Mouse (Mus musculus): ENCODE data around the gene Jmjd4.

DNA sequence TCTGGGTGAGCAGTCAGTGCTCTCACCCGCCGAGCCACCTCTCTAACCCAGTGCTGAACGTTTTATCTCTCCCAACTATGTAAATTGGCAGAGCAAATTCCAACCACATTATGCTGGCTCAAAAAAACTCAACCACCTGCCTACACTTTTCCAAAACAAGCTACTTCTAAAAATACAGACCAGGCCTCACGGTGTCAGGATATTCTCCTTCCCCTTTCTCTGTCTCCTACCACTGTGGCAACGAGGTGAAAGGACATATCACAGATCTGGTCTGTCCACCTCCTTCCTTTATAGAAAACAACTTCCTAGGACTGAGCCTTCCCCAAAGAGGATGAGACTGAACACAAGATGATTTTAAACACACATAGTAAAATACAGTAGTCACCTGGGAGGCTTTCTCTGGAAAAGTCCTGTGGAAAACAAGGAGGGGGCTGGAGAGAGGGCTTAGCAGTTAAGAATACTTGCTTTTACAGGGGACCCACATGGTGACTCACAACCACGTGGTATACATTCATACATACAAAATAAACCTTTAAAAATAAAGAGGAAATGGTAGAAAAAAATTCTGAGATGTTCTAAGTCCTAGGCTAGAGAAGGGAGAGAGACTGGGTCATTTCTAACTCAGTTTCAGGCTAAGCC lies 46.9 kb downstream of the Jmjd4 start:
- TF ChIP-seq POLR2A (IDR thresholded peaks at IDR 0.05; ENCODE audit: borderline replicate concordance, control insufficient read depth, low read depth, low read length) = no peak
- TF ChIP-seq CTCF (IDR thresholded peaks at IDR 0.05; ENCODE audit: control insufficient read depth, insufficient read depth, low read length) = no peak

All from bone marrow, adult 2 months (tissue).